In the genomic region with DNA sequence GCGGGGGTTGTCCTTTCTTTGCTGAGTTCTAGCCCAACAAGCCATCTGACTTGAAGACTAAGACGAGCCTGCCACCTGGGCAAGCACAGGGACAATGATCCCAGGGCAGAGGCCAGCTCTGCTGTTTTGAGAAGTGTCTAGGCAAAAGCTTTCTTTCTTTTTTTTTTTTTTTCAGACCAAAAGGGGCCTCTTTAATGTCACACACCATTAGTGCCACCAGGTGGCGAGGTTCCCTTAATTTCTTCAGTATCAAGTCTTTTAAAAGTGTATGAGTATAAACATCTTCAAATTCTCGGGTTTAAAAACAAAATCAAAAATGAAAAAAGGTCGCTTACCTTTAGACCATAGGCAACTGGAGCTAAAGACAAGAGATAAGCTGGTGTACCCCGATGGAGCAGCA, we compare ENCODE assay signal across 8 mouse cellular contexts. TPM values are rescaled to one million over a fixed set of nuclear protein-coding genes. Genes with fewer than 3 reads are reported as not detected.
DNase-seq lines count a peak whose midpoint lies in the region; ATAC-seq and TF ChIP-seq lines count a peak whose summit lies in the region.

No protein-coding gene starts in this region.

- H3K27me3 ChIP-seq in E14TG2a.4 (ENCODE audit: insufficient read depth, low read length) (peaks cover 3% of the 10 kb centered on the region; the same call in 1 of the 2 replicates), Patski (peaks cover 17% of the 10 kb centered on the region)

- H3K9me3 ChIP-seq in E14TG2a.4 (ENCODE audit: low read length), result no peaks in the 10 kb centered on the region

- intact Hi-C loops in left cerebral cortex, postnatal 14 days (cut with DNase I), result loop anchor here (5.0 kb wide), 1 partner anchor 129 kb away; no protein-coding TSS in a partner anchor
- intact Hi-C loops in left cerebral cortex, postnatal 10 days (cut with DNase I), result loop anchor here (2.0 kb wide), 1 partner anchor 128 kb away; no protein-coding TSS in a partner anchor

- TF ChIP-seq CTCF in E14TG2a.4 (conservative IDR thresholded peaks at IDR 0.05; ENCODE audit: low read length) (peak; percentile 49), Patski (IDR thresholded peaks at IDR 0.05) (peak; percentile 73)

- no peaks in the 10 kb centered on the region for H3K36me3 ChIP-seq in E14TG2a.4 (ENCODE audit: insufficient read depth, low read length)

- POLR2A ChIA-PET in Patski (lab: Charles Lee), result interaction anchor here (0.6 kb wide), 2 partner anchors 191 to 1265 kb away, joined by 3 to 4 read pairs; no protein-coding TSS in a partner anchor

- CTCF ChIA-PET in Patski (lab: Charles Lee), result interaction anchor here (0.6 to 3.1 kb wide), 11 partner anchors 10 to 370 kb away, joined by 3 to 15 read pairs (median 3); a partner anchor contains a TSS

- DNase-seq in left cerebral cortex, postnatal 14 days (ENCODE audit: low spot score in 2 of 2), result peak; percentile 43 to 60
- no peak for DNase-seq in left cerebral cortex, postnatal 10 days (ENCODE audit: extremely low spot score in 1 of 2, low spot score in 2 of 2)
- no peak for DNase-seq in Patski (ENCODE audit: low read depth, low spot score)
- DNase-seq in layer of hippocampus, postnatal 10 days (ENCODE audit: low spot score in 2 of 2), result peak; percentile 61 to 66
- DNase-seq in thymus, postnatal 0 days (ENCODE audit: low spot score), result peak; percentile 51

- H3K4me1 ChIP-seq in E14TG2a.4 (replicated peaks; ENCODE audit: low read depth, low read length), result no peaks in the 10 kb centered on the region

- no peak overlapping the region for H3K4me3 ChIP-seq in E14TG2a.4 (replicated peaks; ENCODE audit: low read length)

- peak; percentile 55 for ATAC-seq in Patski
- ATAC-seq in frontal cortex, adult (ENCODE audit: low TSS enrichment), result peak; percentile 73; the same call in 1 of the 2 replicates
- ATAC-seq in erythroblast, adult 5-6 weeks (replicated peaks; ENCODE audit: low FRiP score, poor library complexity, severe bottlenecking), result no peak

- in situ Hi-C loops in Patski (cut with MboI; ENCODE audit: low pct_unique_long_range_greater_than_20kb), result no loop called here

RNA-seq across cellular contexts. Expression of a gene that starts 21.6 kb away (rescaled TPM):
- total RNA-seq in left cerebral cortex, postnatal 14 days (2021), result 1 to 10 TPM; 1.1 to 2.2 TPM
- total RNA-seq in left cerebral cortex, postnatal 10 days (2021), result 1 to 10 TPM in 1 of 2 experiments, under 1 TPM in 1; 0.94 to 1.6 TPM
- 1.5 TPM for polyA plus RNA-seq in Patski (2021)
- 1 to 10 TPM; 1.2 to 1.9 TPM for total RNA-seq in layer of hippocampus, postnatal 10 days (2021)
- polyA plus RNA-seq in thymus, postnatal 0 days (2015; fragmentation: Nextera tagmentation; extraction: Ambion mirVana), result 2.8 TPM in 2 replicates
- 3.3 TPM in 1 of 2 replicates, not detected in the other for total RNA-seq in erythroblast, adult 5-6 weeks (2015; ENCODE audit: low replicate concordance)
- 0.84 TPM in 1 of 2 replicates, not detected in the other for total RNA-seq in erythroblast, adult 5-6 weeks (2017; ENCODE audit: low replicate concordance)

RNA-seq across cellular contexts. Expression of a gene that starts 32.7 kb away (rescaled TPM):
- total RNA-seq in left cerebral cortex, postnatal 14 days (2021), result under 1 TPM; 0.20 to 0.27 TPM
- under 1 TPM; 0.10 to 0.21 TPM for total RNA-seq in left cerebral cortex, postnatal 10 days (2021)
- not detected for polyA plus RNA-seq in Patski (2021)
- 1 to 10 TPM in 1 of 2 experiments, under 1 TPM in 1; 0.69 to 1.1 TPM for total RNA-seq in layer of hippocampus, postnatal 10 days (2021)
- 0.05 and 0.06 TPM in 2 replicates for polyA plus RNA-seq in thymus, postnatal 0 days (2015; fragmentation: Nextera tagmentation; extraction: Ambion mirVana)
- not detected in 2 replicates for total RNA-seq in erythroblast, adult 5-6 weeks (2015; ENCODE audit: low replicate concordance)
- not detected in 2 replicates for total RNA-seq in erythroblast, adult 5-6 weeks (2017; ENCODE audit: low replicate concordance)

Comparison
In these comparisons a context has a peak if more than half of its experiments do, and no peak if none do; other contexts are left out.
1. DNase-seq: peak in left cerebral cortex, postnatal 14 days (2 of 2), layer of hippocampus, postnatal 10 days (2 of 2) and thymus, postnatal 0 days (single experiment); none in left cerebral cortex, postnatal 10 days (0 of 2) and Patski (single experiment).